Mouse (Mus musculus) cerebellum, adult 9-10 months (tissue): ENCODE results near the gene Ercc2.
A peak's percentile ranks its signal among the peaks of the same experiment; 100 is the strongest.

ENCODE experiments used
- DNase-seq: peaks from one replicate; pipeline ENCODE4 v3.0.0; 2022

Gene Ercc2

DNA sequence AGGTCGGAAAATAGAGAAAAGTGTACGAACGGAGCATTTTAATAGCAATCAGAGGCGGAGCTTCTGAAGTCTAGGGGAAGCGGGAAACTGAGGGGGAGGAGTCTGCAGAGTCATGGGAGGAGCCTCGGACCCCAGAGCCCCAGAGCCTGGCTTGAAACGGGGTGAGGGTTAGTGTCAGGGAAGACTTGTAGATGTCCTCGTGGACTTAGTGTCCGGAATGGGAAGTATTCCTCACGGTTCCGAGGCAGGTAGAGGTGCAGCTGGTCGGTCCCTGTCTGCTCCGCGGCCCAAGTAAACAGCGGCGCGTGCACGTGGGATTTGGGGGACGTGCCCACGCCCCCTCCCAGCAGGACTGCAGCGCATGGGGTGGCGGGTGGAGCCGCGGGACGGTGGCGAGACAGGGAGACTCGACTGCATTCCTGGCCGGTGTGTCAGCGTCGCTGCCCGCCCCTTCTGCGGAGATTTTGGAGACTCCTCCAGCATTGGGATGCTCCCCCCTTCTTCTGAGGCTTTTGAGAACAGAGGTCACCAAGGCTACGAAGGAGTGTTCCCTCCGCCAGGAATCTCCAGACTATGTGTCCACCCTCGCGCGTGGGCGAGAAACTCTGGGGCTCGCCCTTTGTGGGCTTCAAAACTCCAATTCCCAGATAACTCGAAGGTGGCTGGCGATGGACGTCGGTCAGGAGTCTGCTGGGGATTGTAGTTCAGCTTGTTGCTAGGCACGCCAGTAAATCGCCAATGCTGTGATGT is 21.7 kb upstream of the Ercc2 start:
- peak; percentile 82 for DNase-seq

DNA sequence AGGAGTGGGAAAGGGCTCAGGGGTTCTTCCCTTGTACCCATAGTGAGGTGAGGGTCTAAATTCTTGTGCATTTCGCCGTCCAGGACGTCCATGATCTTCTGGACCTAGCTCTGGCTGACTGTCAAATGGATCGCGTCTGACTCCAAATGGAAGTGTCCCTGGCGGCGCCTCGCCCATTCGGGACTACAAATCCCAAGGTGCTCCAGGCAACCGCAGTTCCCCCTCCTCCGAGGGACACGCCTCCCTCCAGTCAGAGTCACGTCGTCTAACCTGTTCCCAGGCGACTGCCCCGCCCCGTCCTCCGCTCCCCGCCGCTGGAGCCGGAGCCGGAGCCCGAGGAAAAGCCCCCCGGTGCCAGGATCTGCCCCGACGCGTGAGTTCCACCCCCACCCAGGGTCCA is 20.9 kb upstream of the Ercc2 start:
- peak; percentile 95 for DNase-seq

DNA sequence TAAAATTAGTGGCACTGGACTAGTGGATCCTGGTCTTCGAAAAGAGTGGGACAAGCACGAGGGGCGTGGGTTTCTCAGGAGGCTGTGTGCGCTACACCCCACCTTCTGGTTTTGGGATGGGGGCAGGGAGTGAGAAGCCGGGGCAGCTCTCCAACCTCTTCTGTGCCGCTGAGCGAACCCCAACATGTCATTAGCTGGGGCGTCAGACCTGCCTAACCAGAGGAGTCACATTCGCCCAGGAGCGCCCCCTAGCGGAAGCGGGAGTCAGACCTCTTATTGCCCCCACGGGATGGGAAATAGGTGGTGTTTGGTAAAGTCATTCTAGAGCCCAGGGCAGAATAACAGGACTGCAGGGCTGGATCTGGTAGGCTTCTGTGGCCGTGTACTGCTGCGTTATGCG is 20.1 kb upstream of the Ercc2 start:
- peak; percentile 84 for DNase-seq

DNA sequence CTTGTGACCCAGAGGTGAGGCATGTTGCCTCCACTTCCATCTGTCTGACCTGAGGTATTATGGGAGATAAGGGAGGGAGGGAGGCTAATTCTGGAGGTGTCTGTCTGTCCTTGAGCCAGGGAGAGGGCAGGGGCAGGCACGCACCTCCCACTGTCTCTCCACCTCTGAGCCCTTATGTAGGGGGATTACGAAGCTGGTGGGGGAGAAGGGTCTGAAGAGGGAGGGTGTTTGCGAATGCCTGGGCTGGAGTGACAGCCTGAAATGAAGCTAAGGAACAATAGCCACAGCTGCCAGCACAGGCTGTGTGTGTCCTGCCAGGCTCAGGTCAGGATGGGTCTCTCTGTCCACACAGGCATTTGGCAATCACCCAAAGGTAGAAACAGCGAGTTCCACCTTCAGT is 19.5 kb upstream of the Ercc2 start:
- peak; percentile 69 for DNase-seq

DNA sequence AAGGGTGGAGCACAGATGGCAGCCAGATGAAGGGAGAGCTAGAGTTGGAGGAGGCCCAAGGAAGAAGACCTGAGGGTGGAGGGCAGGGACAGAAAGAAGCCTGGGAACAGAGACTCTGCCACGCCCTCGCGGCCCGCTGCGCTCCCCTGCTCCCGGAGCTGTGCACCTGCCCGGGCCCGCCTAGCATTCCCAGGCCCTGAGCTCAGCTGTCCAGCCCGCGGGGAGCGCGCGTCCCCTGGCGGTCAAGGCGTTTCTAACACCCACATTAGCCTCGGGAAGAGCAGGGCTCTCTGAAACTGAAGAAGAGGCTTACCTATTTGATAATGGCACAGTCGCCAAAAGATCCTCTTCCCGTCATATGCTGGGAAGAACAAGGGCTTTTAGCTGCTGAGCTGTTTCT is 17.9 kb upstream of the Ercc2 start:
- peak; percentile 81 for DNase-seq

DNA sequence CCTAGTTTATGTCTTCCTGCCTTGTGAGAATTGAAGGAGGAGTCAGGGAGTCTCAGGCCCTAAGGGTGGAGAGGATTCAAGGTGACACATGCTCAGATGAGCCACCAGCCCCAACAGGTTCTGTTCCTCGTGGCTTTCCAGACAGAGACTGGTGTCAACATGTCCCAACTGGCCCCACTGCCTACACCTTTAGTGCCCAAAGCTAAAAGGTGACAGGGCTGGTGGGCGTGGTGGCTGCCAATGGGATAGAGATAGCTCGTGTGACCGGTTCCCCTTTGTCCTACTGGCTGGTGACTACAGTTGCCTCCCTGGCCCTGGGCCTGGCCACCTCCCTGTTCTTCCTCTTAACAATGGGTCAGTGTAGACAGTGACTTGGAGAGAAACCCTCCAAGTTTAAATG is 16.4 kb upstream of the Ercc2 start:
- DNase-seq: no peak

DNA sequence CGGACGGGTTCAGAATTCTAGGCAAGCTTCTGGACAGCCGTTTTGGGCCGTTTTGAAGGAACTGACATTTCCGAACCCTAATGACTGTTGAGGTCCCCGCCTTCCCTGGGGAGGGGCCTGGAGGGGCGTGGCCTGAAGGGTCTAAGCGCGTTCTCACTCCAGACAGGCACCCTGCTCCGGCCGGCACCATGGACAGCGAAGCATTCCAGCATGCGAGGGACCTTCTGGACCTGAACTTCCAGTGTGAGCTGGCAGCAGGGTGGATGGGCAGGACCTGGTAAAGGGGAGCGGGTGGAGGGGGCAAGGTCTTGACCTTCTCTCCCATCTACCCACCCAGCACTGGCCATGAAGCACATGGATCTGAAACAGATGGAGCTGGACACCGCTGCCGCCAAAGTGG is 13.4 kb upstream of the Ercc2 start:
- no peak for DNase-seq

DNA sequence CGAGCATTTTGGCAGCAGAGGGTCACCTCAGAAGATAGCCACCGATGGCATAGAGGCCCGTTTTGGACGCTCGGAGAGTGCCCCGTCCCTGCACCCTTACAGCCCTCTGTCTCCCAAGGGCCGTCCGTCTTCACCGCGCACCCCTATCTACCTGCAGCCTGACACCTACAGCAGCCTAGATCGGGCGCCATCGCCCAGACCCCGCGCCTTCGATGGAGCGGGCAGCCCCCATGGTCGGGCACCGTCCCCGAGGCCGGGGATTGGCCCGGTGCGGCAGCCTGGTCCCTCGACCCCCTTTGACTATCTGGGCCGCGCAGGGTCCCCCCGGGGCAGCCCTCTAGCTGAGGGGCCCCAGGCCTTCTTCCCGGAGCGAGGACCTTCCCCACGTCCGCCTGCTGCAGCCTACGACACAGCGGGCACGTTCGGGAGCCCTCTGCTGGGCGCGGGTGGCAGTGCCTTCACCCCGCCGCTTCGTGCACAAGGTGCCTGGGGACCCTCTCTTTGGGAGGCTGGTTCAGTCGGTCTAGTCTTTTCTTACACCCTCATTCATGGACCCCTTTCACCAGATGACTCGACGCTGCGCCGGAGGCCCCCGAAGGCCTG is 11.9 kb upstream of the Ercc2 start:
- DNase-seq: peak; percentile 77

DNA sequence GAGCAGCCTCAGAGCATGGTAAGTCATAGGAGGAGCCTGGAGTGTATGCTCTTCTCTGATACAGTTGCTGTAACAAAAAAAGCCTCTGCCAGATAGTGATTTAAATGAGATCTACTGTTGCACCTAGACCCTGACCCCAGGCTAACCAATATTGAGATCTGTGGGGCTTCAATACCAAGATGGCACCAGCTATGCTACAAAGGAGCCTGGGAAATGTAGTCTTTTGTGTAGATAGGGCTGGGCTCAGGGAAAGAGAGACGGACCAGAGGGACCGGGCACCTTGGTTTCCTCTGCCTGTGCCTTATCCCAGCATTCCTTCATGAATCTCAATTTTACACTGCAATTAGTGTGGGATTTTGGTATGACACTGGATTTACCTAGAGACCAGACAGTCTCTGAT is 8.4 kb upstream of the Ercc2 start:
- DNase-seq: no peak

DNA sequence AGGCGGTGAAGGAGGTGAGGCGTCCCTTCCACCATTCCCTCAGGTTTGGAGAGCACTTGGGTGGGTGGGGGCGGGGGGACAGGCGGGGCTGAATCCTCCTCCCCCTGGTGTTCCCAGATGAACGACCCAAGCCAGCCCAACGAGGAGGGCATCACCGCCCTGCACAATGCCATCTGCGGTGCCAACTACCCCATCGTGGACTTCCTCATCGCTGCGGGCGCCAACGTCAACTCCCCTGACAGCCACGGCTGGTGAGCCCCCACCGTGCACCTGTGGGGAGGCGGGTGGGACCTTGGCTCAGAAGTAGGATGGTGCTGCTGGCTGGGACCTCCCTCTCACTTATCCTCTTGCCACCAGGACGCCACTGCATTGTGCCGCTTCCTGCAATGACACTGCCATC is 6.4 kb upstream of the Ercc2 start:
- no peak for DNase-seq

DNA sequence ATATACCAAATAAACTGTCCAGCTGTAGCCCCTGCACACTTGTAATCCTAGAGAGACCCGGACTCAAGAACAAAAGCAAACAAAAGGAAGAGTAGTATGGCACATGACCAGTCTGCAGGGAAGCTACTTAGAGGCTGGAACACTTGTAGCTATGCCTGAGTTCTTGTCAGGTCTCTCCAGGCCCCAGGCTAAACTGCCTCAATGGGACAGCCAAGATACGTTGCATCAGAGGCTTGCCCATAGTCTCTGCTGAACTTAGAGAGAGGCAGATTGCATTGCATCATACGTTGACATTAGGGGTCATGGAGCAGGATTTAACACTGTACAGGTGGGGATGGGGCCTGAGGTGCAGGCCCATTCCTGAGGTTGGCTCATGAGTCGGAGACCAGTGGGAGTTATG is 5.8 kb upstream of the Ercc2 start:
- no peak for DNase-seq

DNA sequence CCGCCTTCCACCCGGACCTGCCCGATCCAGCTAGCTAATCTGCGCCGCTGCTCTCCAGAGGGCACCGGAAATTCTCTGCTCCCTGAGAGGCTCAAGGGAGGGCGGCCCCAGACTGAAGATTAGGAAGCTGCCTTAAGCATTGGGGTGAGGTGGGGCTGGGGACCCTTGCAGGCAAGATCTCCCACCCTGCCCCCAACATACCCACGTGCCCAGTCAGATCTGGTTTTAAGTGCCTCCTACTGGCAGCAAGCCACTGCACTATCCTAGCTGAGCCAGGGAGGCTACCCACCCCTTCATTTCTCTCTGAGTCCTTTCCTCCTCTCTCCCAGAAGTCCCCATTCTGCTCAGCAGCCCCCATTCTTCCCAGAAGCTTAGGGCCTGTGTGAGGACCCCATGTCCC is 3.8 kb upstream of the Ercc2 start:
- no peak for DNase-seq

DNA sequence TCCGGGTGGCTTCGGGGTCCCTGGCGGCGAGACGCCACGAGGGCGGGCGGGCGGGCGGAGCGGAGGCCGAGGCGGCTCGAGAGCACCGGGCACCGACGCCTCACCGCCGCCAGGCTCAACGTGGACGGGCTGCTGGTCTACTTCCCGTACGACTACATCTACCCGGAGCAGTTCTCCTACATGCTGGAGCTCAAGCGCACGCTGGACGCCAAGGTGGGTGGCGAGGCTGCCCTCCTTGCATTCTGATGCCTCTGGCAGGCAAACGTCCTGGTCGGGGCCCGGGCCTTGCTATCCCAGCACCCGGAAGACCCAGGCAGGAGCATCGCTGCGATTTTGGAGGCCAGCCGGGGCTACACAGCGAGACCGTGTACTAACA is 344 bp downstream of the Ercc2 start:
- peak; percentile 51 for DNase-seq

DNA sequence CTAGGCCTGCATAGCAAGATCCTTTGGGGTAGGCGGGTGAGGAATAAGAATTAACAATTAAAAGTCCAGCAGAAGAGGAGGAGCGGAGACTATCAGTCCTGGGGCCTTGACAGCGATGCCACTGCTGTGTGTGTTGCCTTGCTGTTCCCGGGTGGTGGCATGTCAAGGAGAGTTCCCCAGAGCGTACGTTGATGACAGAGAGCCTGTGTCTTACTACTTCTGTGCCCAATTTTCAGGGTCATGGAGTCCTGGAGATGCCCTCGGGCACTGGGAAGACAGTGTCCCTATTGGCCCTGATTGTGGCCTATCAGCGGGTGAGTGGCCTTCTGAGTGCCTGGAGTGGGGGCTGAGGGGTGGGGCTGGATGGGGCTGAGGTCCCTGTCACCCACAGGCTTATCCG is 1.9 kb downstream of the Ercc2 start:
- DNase-seq: no peak

DNA sequence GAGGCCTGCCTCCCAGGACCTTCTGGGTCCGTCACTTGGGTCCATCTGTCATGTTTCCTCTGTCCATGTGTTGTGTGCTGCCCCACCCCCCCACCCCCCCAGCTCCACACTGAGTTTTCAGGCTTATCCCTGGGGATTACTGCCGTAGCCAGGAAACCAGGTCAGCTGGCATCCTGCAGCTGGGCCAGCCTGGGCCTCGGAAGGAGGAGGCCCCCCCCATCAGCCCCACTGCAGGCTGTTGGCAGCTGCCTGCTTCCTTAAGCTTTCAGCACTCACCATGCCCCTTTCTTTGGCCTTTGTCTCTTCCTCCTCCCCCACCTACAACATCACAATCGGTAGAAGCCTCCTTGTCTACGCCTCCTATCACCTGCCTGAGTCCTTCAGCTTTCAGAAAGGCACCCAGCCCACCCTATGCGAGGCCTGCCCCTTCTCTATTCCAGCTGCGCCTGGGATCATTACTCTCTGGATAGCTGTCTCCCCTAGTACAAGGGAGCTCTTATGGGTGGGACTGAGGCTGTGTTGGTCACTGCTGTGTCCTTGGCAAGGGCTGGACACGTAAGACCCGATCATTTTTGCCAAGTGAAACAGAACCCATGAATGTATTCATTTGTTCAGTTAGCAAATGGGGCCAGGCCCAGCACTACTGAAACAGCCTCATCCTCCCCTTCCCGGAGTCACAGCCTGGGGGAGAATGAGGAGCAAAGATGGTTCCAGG is 7.0 kb downstream of the Ercc2 start:
- DNase-seq: no peak

DNA sequence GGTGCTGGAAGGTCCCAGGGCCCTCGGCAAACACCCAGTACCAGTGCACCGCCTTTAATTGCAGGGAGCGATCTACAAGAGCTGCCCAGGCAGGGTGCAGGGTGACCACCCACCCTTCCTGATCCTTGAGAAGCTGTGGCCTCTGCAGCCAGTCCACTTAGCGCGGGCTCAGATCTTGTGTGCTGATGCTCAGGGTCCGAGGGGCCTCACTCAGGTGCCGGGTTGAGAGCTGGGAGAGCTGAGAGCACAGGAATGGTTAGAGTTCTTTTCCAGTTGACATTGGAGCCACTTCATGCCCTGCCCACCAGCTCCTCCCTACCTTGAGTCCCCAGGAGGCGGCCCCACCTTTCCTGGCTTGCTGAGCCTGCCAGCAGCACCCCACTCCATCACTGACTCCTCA is 12.7 kb downstream of the Ercc2 start:
- no peak for DNase-seq

DNA sequence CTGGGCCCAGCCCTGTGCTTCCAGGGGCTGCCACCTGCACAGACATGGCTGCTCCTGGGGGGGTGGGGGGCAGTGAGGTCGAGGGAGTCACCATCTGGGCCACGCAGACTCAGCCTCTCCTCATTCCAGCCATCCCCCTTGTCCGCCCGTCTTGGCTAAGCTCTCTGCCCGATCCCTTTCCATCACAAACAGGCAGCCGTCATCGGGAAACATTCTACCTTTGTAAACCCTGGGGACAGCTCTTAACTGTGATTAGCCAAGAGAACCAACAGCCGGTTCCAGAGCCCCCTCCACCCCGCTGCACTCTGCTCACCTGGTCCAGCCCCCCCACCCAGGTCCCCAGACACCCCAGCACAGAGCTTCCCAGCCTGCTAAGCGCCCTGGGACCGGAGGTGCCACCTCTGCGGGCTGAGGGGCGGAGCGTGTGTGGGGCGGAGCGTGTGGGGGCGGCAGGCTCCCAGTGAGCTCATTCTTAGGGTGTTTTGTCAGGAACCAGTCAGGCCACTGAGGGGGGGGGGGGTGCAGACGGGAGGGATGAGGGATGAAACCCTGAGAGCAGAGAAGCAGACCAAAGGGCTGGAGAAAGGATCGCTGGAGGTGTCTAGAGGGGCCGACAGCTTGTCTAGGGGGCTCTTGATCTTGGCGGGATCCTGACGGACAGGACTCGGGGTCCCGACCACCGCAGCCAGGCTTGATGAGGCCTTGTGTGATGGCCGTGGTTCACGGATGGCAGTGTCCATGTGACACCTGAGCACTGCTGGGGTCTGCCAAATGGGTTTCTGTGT is 17.9 kb downstream of the Ercc2 start:
- no peak for DNase-seq

DNA sequence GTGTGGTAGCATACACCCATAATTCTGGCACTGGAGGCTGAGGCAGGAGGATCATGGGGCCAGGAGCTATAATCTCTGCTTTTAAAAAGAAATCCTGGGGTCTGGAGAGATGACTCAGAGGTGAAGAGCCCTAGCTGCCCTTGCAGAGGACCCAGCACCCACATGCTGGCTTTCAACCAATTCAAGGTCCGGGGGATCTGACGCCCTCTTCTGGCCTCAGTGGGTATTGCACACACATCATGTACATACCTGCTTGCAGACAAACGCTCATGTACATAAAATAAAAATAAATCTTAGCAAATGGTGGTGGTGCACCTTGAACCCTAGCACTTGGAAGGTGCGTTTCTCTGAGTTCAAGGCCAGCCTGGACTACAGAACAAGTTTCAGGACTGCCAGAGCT is 19.1 kb downstream of the Ercc2 start:
- DNase-seq: no peak

DNA sequence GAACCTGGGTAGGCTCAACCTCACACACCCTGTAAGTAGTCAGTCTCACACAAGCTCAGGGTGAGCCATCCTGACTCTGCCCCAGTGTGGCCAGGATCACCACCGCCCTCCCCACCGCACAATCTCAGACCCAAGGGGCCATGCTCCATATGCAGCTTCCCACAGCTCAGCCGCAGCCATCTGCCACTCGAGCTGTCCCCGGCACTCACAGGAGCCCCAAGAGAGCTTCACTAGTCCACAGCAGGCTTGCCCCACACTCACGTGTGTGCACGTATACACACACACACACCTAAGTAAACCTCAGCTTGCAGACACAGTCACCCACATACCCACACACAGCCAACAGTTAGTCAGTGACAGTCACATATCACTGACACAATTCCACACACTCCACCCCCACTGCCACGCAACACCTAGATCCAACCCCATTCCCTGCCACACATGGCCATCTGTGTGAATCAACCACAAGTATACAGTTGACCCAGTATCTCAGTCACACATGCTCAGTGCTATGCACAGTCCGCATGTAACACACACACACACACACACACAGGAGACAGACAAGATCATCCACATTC is 20.8 kb downstream of the Ercc2 start:
- no peak for DNase-seq

DNA sequence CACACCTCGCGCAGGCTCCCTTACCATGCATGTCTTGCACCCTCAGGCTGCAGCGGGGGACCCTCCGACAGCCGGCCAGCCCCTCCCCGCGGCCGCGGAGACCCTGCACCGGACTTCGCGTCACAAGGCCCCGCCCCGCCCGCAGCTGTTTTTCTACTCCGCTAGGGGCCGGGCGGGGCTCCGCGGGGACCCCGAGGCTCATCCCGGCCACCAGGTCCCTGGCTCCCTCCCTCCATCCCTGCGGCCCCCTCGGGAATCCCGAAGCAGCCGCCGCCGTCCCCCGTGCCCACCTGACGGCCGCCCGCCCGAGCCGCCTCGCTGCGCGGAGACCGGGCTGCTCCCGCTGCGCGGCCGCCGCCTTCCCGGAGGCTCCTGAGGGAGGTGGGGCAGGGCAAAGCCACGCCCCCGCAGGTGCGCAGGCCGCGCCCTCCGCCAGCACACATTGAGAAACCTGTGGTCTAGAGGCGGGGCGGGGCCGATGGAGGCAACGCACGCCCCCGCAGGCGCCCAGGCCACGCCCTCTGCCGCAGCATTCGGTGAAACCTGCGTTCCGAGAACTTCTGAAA is 22.0 kb downstream of the Ercc2 start, which contains the start of gene Klc3:
TSS of gene Klc3 (minus strand) at position 374 of the 566 bp plus-strand sequence.
- no peak for DNase-seq

DNA sequence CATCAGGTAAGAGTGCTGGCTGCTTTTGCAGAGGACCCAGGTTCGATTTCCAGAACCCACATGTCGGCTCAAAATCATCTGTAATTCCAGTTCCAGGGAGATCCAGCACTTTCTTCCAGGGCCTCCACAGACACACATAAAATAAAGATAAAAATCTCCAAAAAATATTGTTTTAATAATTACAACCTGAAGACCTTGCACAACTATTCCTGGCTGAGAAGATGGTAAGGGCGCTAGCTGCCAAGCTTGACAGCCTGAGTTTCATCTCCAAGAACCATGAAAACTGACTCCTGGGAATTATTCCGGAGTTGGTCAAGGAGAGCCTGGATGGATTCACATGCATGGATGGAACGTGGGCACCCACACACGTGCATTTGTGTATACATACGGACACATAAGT is 22.7 kb downstream of the Ercc2 start, which contains the start of gene Ckm:
TSS of gene Ckm (plus strand) at position 301 of the 400 bp plus-strand sequence.
- DNase-seq: no peak

DNA sequence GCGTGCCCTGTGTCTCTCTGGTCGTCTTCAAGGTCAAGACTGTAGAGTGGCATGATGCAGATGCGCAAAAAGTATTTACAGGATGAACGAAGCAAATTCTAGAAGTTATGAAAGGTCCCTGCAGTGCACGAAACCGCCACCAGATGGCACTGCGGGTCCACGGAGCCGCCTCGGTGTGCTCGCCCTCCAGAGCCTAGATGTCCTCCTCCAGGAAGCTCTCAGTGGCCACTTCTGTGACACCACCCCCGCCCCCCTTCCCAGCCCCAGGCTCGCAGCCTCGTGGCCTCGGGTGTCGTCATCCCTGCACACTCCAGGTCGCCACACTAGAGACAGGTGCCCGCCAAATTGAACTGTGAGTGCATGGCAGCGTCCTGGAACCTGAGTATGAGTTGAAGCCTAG is 23.6 kb downstream of the Ercc2 start:
- peak; percentile 79 for DNase-seq

DNA sequence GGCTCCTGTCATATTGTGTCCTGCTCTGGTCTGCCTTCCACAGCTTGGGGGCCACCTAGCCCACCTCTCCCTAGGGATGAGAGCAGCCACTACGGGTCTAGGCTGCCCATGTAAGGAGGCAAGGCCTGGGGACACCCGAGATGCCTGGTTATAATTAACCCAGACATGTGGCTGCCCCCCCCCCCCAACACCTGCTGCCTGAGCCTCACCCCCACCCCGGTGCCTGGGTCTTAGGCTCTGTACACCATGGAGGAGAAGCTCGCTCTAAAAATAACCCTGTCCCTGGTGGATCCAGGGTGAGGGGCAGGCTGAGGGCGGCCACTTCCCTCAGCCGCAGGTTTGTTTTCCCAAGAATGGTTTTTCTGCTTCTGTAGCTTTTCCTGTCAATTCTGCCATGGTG is 27.9 kb downstream of the Ercc2 start:
- DNase-seq: no peak
